Mouse (Mus musculus) T-helper 1 cell (primary cell): Measurements from ENCODE around the gene D1Ertd622e.

Source experiments
- in situ Hi-C: fragments of 300-600 bp; cut with MboI, MseI; formaldehyde crosslinking; loops from one replicate; pipeline ENCODE4 v1.15.1; 2025; ENCODE audit warnings: high pct_unique_total_duplicates

Gene D1Ertd622e

DNA sequence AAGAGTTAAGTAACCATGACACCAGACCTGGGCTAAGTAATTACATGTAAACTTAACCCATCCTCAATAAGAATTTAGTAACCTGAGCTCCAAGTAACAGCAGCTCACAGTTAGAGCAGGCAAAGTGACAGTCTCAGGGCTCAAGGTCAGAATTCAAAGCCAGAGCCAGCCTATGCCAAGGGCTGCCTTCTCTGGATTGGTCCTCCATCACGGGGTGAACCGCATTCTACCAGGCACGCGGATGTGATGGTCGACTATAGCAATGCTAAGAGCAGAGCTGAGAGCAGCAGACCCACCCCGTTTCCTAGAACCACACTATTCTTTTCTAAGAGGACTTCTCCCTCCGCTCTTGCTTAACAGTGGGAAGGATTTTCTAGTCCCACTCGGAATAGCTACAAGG, 27.8 kb downstream of the D1Ertd622e start:
- in situ Hi-C loops: no loop called here

DNA sequence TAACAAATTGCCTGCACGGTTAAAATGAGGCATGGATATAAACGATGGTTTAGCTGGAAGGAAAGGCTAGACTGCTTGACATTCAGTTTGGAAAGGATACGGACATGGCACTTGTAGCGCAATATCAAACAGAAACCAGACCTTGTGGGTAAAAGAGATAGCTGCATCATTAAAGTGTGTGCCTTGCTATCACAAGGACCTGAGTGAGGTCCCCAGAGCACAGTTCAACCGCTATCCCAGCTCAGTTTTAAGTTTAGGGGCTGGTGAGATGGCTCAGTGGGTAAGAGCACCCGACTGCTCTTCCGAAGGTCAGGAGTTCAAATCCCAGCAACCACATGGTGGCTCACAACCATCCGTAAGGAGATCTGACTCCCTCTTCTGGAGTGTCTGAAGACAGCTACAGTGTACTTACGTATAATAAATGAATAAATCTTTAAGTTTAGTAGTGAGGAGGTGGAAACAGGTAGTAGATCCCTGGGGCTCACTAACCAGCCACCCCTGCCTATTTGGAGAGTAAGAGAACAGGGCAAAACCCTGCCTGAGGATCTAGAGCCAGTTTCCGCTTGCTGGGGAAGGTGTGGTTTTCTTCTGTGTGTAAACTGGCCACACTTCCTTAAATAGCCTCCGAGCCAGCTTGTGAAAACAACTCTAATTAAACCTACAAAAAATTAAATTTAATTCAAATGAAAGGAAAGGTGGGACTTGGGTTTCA, 29.2 kb downstream of the D1Ertd622e start:
- in situ Hi-C loops: no loop called here

DNA sequence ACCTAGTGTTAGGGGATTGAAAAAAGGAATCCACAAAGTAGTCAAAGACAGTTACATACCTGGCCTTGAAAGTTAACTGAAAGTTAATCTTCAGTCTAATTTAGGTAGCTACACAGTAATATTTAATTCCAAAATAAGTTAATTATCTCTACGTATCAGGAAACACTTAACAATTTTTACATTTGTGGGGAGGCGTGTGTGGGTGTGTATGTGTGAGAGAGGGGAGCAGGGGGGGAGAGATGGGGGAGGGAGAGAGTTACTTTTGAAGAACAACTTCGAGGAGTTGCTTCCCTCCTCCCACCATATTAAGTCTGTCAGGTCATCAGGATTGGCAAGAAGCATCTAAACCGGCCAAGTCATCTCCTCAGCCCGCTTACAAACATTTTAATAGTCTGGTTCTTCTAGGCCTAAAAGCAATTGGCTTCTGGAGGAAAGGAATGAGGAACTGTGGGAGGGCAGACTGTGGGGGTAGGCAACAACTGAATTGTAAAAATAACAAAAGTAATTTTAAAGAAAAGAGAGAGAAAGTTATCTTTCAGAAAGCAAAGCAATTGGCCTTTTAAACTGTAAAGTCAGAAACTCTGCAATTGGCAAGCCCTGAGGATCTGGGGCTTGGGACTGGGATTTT, 29.9 kb downstream of the D1Ertd622e start:
- in situ Hi-C loops: no loop called here

DNA sequence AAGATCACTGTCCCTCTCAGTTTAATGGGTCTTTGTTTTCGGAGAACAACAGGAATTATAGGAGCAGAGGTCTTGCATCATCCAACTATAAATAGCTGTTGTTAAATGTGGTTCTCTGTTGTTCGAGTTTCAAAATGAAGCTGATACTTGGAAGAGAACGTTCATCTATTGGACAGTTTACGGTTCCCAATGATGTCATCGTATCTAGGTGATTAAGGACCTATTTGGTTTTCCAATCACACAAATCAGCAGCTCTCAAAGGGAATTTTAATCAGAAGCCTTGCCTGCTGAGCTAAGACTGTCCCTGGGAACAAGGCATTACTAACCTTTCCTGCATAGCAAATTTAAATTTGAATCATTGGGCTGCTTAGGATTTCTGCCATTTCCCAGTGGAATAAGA, 31.7 kb downstream of the D1Ertd622e start:
- in situ Hi-C loops: no loop called here

DNA sequence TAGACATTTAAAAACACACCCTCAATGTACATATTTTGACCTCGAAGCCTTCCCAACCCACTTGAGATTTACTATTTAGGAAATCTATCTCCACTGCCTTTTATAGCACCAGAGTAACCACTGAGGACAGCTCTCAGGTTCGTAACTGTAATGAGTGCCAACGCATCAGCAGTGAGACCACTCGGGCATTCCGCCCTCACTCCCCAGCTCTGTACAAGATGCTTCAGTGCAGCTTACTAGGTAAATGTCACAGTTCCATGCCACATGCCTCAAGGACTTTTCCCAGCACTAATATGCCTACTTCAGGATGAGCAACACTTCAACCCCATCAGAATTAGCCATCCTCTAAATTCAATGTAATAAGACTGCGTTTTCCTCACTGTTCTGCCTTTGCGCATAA, 33.0 kb downstream of the D1Ertd622e start:
- in situ Hi-C loops: no loop called here

DNA sequence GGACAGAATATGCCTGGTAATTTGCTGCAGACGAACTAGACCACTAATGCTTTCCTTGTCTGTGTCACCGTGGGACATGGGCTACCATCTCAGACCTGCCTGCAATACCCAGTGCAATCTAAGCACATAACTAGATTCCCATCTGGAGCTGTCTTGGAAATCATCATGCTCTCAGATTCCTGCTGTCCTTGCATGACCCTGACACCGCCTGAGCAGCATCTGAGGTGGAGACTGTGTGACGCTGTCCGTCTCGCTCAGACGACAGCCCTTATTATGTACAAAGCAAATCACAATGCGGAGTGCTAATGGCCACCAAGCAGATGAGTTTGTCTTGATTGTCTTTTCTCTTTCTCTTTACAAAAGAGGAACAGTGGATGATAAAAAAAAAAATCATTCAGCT, 33.9 kb downstream of the D1Ertd622e start:
- in situ Hi-C loops: no loop called here

DNA sequence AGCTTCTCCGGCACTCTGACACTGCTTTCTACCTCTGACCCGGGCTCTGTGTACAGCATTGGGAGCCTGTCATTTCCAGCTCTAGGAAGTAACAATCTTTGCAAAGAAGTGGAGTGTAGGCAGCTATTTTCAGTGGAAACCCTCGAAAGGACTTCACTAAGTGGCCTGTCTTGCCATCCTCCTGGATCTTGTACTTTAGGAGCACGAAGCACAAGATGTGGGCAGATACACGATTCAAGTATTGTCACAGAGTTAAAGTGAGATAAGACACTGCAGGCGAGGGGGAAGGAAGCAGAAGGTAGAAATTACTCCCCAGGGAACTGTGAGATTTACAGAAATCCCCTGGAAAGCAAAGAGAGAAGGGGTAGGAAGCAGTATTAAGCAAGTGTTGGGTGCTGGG, 36.4 kb downstream of the D1Ertd622e start:
- in situ Hi-C loops: no loop called here

DNA sequence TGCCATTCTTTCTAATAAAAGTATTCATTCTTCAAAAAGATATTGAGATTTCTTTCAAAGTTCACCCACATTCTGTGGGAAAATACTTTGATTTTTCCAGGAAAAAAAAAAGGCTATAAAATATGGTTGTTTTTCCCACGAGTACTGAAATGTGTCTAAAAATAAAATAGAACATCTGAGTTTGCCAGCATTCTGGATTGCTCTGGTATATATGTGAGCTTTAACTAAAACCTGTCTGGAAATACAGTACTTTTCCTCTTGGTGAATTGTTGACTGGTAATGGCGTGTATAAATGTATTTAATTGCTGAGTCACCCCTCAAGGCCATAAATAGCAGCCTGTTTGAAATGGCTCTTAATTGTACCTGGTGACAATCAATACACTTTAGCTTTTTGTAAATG, 37.5 kb downstream of the D1Ertd622e start:
- in situ Hi-C loops: no loop called here

DNA sequence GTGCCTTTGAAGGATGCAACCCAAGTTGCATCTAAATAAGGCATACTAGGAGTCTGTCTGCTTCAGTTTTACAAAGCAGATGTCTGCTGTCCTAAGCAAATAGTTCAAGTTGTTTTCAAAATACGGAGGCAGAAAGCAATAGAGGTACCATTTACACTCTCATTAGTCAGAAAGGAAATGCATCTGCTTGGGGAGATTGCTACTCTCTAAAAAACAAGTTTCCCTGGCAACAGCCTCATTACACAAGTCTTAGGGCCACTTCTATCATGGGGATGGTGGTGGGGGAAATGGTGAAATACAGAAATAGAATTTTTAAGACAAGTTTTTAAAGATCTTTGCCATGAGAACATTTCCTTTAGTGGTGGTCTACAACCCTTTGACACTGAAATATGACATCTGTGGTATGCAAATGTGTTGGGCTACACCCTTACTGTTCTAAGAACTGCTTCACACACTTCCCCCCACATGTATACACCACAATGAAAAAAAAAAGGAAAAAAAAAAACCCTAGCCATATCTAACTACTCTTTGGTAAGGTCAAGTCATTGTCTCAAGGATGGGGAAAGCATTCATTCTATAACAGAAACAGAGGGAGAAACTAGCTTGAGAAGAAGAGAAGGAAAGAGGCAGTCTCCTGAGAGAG, 38.5 kb downstream of the D1Ertd622e start:
- in situ Hi-C loops: no loop called here

DNA sequence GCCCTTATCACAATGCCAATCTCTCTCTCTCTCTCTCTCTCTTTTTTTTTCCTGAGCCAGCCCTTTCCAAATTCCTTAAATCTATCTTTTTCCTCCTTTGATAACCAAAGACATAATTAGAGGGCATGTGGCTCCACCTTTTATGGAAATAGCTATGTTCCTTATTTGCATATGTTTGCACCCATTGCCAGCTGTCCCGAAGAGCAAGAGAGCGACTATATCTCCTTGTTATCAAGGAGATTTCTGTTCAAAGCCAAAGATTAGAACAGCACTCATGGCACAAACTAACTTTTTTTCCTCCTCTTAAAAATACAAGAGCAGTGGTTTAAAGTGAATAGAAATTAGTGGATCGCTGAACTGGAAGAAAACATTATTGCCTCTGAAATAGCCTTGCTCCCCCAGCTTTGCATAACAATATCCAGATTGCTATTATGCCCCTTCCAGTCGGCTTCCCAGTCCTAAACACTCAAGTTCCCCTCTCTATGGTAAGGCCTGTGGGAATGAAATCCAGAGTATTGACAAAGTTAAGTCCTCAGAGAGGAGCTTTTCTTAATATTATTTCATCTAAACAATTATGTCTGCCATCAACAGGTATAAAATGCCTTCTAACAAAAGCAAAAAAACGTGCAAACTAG, 39.2 kb downstream of the D1Ertd622e start:
- in situ Hi-C loops: no loop called here

DNA sequence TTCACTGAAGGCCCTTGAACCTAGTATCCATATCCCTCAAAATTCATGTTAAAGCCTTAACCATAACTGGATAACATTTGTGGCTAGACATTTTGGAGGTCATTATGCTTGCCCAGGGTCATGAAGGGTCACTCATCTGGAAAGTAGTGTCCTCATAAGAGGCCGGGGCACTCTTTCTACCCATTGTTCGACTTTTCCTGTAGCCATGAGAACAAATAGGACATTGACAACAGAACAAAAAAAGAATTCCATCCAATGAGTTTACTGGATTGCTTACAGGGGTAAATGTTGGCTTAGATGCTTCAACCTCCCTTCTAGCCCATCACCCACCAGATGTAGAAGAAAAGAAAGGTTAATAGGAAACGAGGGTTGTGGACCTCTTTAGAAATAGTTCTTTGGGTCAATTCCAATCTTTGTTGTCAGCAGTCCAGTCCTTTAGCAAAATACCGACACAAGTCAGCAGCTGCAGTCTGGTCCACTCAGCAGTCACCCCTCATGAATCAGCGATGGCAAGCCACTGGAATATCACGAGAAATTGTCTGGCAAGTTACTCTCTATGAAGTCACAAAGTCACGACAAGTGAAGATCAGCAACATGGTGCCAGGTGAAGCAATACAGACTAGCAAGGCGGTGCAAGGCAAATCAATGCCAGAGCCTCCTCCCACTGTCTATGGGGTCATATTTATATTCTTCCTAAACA, 42.1 kb downstream of the D1Ertd622e start:
- in situ Hi-C loops: no loop called here

DNA sequence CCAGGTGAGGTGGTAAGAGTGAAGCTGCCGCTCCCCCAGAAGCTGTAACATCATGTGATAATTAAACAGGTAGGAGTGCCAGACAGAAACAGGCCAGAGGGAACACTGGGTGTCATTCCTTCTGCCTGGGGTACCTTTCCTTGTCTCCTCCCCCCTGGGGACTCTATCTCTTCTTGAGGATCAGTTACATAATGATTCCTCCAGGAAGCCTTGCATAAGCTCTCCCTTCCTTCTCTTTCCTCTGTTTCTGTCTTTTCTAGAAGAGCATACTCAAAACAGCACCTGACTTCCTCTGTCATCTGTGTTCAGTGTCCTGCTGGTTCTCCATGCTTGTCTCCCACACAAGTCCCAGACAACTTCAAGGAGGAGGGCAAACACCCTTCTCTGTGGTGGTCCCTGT, 46.3 kb downstream of the D1Ertd622e start:
- in situ Hi-C loops: no loop called here

DNA sequence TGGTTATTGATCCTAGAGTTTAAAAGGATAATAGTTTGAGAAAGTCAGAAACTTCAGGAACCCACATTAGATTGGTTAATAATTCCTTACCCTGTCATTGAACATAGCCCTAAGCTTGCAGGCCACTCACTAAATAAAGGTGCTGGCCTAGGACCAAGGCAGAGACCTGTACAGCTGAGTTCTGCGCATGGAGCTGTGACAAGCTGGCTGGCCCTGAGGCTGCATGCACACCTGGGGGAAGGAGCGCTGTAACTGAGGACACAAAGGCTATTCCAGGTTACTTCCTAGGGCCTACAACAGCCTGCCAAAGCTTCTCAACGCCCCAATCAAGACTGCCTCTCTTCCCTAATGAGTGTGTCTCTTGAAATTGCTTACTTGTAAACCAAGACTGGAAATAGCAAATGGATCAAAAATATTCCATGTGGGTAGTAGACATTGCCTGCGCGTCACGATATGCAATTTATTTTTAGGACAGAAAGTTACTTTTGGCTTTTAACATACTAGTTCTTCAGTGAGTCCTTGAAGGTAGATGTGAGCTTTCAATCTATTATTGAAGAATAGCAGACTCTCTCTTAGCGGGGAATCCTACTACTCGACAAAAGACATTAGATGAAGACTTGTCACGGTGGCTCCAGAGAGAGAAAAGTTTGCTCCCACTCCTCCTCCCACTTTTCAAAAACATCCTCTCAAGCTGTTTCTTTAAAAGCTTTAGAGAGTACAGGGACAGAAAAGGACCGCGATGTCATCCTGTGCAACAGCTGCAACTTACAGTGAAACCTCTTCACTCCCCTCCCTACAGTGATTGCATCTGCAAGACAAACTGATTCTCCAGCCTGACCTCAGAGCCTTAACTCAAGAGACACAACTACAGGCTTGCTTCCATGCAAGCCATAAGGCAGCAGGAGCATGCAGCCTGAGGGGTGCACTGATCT, 47.1 kb downstream of the D1Ertd622e start:
- in situ Hi-C loops: no loop called here

DNA sequence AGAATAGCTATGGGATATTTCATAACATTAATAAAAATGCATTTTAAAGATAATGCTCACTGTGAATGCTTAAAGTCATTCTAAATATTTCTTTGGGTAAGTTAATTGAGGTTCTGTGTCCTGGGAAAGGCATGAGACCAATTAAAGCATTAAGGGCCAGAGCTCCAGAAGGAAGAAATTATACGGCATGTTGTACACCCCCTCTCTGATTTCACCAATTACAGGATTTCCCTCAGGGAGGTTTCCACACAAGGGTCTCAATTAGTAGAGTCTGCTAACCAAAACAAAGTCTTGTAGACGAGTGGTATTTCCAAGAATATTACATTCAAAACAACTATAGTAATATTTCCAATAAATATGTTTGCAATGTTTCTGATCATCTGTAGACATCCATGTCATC, 50.1 kb downstream of the D1Ertd622e start:
- in situ Hi-C loops: no loop called here

DNA sequence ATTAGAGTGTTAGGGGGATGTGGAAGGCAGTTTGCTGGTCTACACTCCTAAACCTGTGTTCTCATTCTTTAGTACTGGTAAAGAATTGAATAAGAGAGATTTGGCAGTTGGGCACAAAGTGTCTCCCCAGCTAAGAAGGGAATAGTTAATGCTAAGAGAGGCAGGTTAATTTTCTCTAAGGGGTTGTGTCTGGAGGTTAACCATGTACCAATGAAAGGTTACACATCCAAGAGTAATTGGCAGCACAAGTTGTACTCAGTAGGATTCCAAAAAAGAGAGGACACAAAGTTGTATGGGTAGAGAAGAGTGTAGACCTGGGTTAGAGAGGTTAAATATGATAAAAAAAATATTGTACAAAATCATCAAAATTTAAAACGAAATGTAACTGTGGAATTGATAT, 58.5 kb downstream of the D1Ertd622e start:
- in situ Hi-C loops: no loop called here

DNA sequence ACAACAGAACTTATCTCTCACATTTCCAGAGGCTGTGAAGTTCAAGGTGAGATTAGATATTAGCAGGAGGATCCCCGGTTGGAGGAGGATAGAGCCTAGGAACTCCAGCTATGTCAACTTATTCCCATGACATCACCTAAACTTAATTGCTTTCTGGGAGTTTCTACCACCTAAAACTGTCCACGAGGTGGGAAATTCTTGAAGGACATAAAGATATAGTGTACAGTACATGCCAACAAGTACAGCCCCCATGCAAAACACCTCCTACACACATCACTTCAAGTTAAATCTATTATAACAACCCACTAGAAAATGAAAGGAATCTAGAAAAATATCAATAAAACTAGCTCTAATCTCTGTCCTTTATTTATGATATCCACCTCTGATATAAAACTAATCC, 61.5 kb downstream of the D1Ertd622e start:
- in situ Hi-C loops: no loop called here

DNA sequence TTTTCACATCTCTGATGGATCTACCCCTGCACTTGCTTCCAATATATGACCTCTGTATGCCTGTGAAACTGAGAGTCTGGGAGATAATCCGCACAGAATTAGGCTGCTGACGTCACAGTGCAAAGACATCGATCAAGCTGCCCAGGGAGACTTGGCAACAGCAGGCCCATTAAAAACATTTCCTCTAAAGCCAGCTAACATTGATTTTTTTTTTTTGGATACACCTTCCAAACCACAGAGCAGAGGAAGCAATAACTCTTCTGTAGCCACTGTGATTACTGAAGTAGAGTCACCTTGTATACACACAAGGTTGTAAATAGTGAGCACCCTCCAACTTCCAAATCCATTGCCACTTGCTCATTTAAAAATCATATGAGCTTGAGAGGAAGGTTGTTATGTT, 62.8 kb downstream of the D1Ertd622e start:
- in situ Hi-C loops: no loop called here

DNA sequence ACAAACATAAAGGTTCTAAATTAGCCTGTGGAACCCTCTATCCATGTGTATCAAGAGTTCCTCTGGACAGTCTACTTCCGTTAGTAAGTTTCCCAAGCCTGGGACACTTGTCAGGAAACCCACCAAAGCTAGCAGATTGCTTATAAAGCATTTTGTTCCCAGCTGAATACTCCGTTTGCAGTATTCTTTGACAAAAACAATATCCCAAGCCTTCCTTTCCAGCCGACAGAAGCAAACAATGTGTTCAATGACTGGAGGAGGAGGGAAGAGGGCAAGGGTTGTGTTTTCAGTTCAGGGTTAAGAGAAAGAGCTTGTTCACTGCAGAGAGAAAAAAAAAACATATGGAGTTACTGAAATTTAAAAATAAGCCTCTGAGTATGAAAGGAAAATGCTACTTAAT, 73.3 kb downstream of the D1Ertd622e start:
- in situ Hi-C loops: no loop called here

DNA sequence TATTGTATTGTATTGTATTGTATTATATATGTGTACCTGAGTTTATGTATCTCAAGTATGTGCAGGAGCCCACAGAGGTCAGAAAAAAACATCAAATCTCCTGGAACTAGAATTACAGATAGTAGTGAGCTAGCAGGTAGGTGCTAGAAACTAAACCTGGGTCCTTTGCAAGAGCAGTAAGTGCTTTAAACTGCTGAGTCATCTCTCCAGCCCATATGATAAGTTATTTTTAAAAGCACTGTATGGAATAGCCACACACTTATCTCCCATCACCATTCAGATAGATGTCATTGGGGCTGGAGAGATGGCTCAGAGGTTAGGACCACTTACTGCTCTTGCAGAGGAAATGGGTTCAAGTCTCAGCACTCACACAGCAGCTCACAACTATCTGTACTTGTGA, 76.8 kb downstream of the D1Ertd622e start:
- in situ Hi-C loops: no loop called here

DNA sequence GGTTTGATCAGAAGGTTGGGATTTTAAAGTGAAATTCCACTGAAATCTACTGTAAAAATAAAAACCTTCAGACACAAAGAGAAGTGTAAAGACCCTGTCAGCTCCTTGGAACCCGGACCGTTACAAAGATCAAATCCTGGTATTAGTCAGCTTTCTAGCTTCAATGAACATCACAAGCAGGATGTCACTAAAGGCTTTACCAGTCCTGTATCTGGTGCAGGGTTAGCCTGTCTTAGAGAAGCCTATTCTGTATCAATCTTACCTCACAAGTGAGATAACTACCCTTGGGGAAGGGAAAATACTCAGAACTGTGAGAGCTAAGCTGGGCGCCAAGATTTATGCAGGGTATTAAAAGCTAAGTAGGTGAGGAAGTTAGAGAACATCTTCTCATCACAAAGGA, 77.7 kb downstream of the D1Ertd622e start:
- in situ Hi-C loops: no loop called here

DNA sequence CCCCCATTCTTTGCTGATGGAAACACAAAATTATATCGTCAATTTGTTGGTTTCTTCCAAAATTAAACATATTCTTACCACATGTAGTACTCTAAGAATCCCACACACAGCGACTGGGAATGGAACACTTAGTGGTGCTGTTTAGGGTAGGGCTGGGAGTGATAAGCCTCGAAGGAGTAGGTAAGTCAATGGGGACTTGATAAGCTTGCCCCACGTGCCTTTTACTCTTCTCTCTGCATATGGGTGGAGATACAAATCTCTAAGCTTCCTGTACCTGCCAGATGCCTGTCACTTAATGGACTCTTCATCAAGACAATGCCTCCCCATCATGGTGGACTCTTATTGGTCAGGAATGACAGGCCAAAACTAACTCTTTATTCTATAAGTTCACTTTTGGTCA, 78.8 kb downstream of the D1Ertd622e start:
- in situ Hi-C loops: no loop called here
